Mouse (Mus musculus): ENCODE measurements at regions not wholly inside any gene's neighbourhood (a gene's known extent, or its start where the extent isn't known, plus 50 kb on each side); places are given as distances from the start of the nearest gene placed in this dataset.

DNA sequence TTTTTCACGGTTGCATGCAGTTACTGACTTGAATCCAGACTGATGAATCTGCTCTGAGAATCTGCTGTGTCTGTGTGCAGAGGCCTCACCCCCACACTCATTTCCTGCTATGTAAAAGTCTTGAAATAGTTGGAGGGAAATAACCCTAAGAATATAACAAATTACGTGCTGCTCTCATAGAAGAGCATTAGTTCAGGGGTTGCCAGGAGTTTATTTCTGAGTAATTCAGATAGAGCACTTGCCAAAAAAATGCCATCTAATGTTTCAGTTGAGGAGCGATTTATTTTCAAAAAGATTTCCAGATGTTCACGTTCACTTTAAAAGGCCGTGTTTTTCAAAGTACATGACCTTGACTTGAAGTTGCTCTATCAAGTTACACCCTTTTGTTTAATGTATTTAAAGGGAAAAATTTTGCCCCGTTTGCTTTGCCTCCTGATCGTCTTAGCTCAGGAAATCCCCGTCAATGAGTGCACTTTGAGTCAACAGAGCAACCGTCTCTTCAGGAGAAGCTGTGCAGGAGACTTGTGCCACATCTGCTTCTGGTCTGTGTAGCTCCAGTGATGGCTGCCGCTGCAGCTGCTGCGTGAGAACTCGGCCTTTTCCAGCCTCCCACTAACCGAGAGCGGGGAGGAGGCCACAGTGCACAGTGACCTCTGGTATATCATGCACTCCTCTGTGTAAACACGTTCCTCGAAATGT lies 50.9 kb upstream of the Sec61g start:
- TF ChIP-seq CTCF (IDR thresholded peaks at IDR 0.05; ENCODE audit: borderline replicate concordance, extremely low read depth, insufficient read depth, insufficient read length) (no peak), POLR2A (IDR thresholded peaks at IDR 0.05; ENCODE audit: borderline replicate concordance, extremely low read depth, insufficient read depth, insufficient read length, poor library complexity, severe bottlenecking) (no peak)
- DNase-seq (ENCODE audit: low read depth) = peak; percentile 23

GRCm38 (mm10) chr11:16561727-16562126 lies 53.4 kb upstream of the Sec61g start:
- no peak for DNase-seq (ENCODE audit: low read depth)
- TF ChIP-seq CTCF (IDR thresholded peaks at IDR 0.05; ENCODE audit: borderline replicate concordance, extremely low read depth, insufficient read depth, insufficient read length) = no peak
- no peak for TF ChIP-seq POLR2A (IDR thresholded peaks at IDR 0.05; ENCODE audit: borderline replicate concordance, extremely low read depth, insufficient read depth, insufficient read length, poor library complexity, severe bottlenecking)

DNA sequence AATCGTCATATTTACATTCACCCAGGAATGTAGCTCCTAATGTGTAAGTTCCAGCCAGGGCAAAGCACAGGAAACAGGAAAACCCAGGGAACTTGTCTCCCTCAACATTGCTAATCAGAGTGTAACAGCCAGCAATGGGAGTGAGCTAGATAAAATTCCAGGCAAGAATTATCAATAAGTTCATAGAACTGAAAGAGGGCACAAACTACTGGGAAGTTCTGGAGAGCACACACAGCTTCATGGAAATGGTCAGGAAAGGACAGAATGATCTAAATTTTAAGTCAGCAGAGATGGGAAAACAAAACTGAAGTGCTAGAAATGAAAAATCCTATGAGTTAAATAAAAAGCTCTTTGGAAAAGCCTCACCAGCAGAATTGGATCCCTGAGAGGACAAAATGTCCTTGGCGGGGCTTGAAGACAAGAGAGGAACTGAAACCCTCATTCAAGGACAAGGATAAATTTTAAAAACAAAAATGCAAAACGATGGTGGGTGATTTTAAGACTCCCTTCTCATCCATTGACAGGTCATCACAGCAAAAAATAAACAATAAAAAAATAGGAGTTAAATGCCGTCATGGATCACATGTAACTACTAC lies 80.9 kb upstream of the Sec61g start:
- DNase-seq (ENCODE audit: low read depth) = no peak
- TF ChIP-seq POLR2A (IDR thresholded peaks at IDR 0.05; ENCODE audit: borderline replicate concordance, extremely low read depth, insufficient read depth, insufficient read length, poor library complexity, severe bottlenecking) = no peak
- no peak for TF ChIP-seq CTCF (IDR thresholded peaks at IDR 0.05; ENCODE audit: borderline replicate concordance, extremely low read depth, insufficient read depth, insufficient read length)

GRCm38 (mm10) chr11:16590541-16590940 lies 82.3 kb upstream of the Sec61g start:
- TF ChIP-seq CTCF (IDR thresholded peaks at IDR 0.05; ENCODE audit: borderline replicate concordance, extremely low read depth, insufficient read depth, insufficient read length) (no peak), POLR2A (IDR thresholded peaks at IDR 0.05; ENCODE audit: borderline replicate concordance, extremely low read depth, insufficient read depth, insufficient read length, poor library complexity, severe bottlenecking) (no peak)
- DNase-seq (ENCODE audit: low read depth) = peak; percentile 27

- peak; percentile 95 for DNase-seq (ENCODE audit: low read depth)
- no peak for TF ChIP-seq POLR2A (IDR thresholded peaks at IDR 0.05; ENCODE audit: borderline replicate concordance, extremely low read depth, insufficient read depth, insufficient read length, poor library complexity, severe bottlenecking)
- no peak for TF ChIP-seq CTCF (IDR thresholded peaks at IDR 0.05; ENCODE audit: borderline replicate concordance, extremely low read depth, insufficient read depth, insufficient read length)
Observed at GRCm38 (mm10) chr11:16591471-16591921, 83.2 kb upstream of the Sec61g start.

DNA sequence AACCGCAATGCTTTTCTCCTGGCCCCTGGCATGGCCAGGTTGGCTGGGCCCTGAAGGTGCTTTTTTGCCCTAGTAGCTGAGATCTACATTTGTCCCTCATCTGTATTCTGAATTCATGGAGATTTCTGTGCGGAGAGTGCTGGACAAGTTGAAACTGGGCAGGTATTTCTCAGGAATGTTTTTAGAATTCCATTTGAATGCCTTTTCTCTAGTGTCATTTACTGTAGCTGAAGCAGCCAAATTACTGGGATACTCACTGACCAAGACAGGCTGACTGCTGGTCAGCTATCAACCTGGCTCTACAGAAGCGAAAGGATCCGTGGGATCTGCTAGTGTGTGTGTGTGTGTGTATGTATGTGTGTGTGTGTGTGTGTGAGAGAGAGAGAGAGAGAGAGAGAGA lies 83.7 kb upstream of the Sec61g start:
- DNase-seq (ENCODE audit: low read depth) = no peak
- TF ChIP-seq POLR2A (IDR thresholded peaks at IDR 0.05; ENCODE audit: borderline replicate concordance, extremely low read depth, insufficient read depth, insufficient read length, poor library complexity, severe bottlenecking) (no peak), CTCF (IDR thresholded peaks at IDR 0.05; ENCODE audit: borderline replicate concordance, extremely low read depth, insufficient read depth, insufficient read length) (no peak)

- DNase-seq (ENCODE audit: low read depth) = no peak
- TF ChIP-seq CTCF (IDR thresholded peaks at IDR 0.05; ENCODE audit: borderline replicate concordance, extremely low read depth, insufficient read depth, insufficient read length) = no peak
- no peak for TF ChIP-seq POLR2A (IDR thresholded peaks at IDR 0.05; ENCODE audit: borderline replicate concordance, extremely low read depth, insufficient read depth, insufficient read length, poor library complexity, severe bottlenecking)
Observed at GRCm38 (mm10) chr11:16592766-16593165, 84.5 kb upstream of the Sec61g start.

DNA sequence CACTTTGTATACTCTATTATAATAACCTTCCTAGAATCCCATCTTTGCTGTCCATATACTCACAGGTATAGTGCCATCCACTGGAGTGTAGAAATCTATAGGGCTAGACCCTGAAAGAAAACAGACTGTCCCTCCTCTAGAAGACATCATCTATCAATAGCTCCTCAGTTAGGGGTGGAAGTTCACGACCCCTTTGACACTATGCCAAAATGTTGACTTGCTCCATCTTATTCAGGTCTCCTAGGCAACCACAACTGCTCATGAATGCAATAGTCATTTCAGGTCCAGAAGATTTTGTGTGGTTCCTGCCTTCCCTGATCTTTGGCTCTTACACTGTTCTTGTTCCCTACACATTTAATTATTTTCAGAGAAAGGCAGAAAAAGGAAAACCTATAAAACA lies 86.5 kb upstream of the Sec61g start:
- DNase-seq (ENCODE audit: low read depth) = no peak
- TF ChIP-seq CTCF (IDR thresholded peaks at IDR 0.05; ENCODE audit: borderline replicate concordance, extremely low read depth, insufficient read depth, insufficient read length) (no peak), POLR2A (IDR thresholded peaks at IDR 0.05; ENCODE audit: borderline replicate concordance, extremely low read depth, insufficient read depth, insufficient read length, poor library complexity, severe bottlenecking) (no peak)

- DNase-seq (ENCODE audit: low read depth) = no peak
- TF ChIP-seq CTCF (IDR thresholded peaks at IDR 0.05; ENCODE audit: borderline replicate concordance, extremely low read depth, insufficient read depth, insufficient read length) (no peak), POLR2A (IDR thresholded peaks at IDR 0.05; ENCODE audit: borderline replicate concordance, extremely low read depth, insufficient read depth, insufficient read length, poor library complexity, severe bottlenecking) (no peak)
Observed at GRCm38 (mm10) chr11:16597038-16597830, 89.0 kb upstream of the Sec61g start.

GRCm38 (mm10) chr11:16602947-16603346 lies 94.7 kb upstream of the Sec61g start:
- no peak for TF ChIP-seq POLR2A (IDR thresholded peaks at IDR 0.05; ENCODE audit: borderline replicate concordance, extremely low read depth, insufficient read depth, insufficient read length, poor library complexity, severe bottlenecking)
- no peak for TF ChIP-seq CTCF (IDR thresholded peaks at IDR 0.05; ENCODE audit: borderline replicate concordance, extremely low read depth, insufficient read depth, insufficient read length)
- no peak for DNase-seq (ENCODE audit: low read depth)

GRCm38 (mm10) chr11:16606435-16607214 lies 98.3 kb upstream of the Sec61g start:
- DNase-seq (ENCODE audit: low read depth) = no peak
- TF ChIP-seq POLR2A (IDR thresholded peaks at IDR 0.05; ENCODE audit: borderline replicate concordance, extremely low read depth, insufficient read depth, insufficient read length, poor library complexity, severe bottlenecking) = no peak
- no peak for TF ChIP-seq CTCF (IDR thresholded peaks at IDR 0.05; ENCODE audit: borderline replicate concordance, extremely low read depth, insufficient read depth, insufficient read length)

GRCm38 (mm10) chr11:16607900-16608422 lies 99.7 kb upstream of the Sec61g start:
- DNase-seq (ENCODE audit: low read depth) = peak; percentile 7

Data from brain, embryonic 14.5 days (tissue).